Mouse (Mus musculus): Measurements from ENCODE around the gene Olfr424. TPM values are rescaled to one million over a fixed set of nuclear protein-coding genes. Genes with fewer than 3 reads are reported as not detected.

The Olfr424 gene
- polyA plus RNA-seq, 1 experiment from 2014 or later: not detected

GRCm38 (mm10) chr1:174146696-174147095 is 15.4 kb downstream of the Olfr424 start:
- no peak for ATAC-seq (replicated peaks; ENCODE audit: low FRiP score, low read depth)
- Histone ChIP-seq H3K9me3 (replicated peaks; ENCODE audit: low read length) (no peaks in the 10 kb centered on the region), H3K4me1 (replicated peaks; ENCODE audit: insufficient read depth, low read length) (no peaks in the 10 kb centered on the region), H3K36me3 (ENCODE audit: insufficient read depth, low read length) (no peaks in the 10 kb centered on the region), H3K27ac (no peak overlapping the region), H3K9ac (ENCODE audit: low read depth, low read length) (no peak overlapping the region), H3K4me2 (ENCODE audit: low read length) (no peak overlapping the region), H3K27me3 (ENCODE audit: insufficient read depth, low read length) (no peaks in the 10 kb centered on the region), H3K4me3 (replicated peaks; ENCODE audit: low read depth, low read length) (no peak overlapping the region)
- no peak for TF ChIP-seq CTCF (IDR thresholded peaks at IDR 0.05; ENCODE audit: low read depth)
- WGBS: 88% methylated on average over 1 of the region's 1 CpGs
- DNase-seq (ENCODE audit: low spot score): no peak

- Histone ChIP-seq H3K27me3 (ENCODE audit: insufficient read depth, low read length) (no peaks in the 10 kb centered on the region), H3K36me3 (ENCODE audit: insufficient read depth, low read length) (no peaks in the 10 kb centered on the region), H3K4me3 (replicated peaks; ENCODE audit: low read depth, low read length) (no peak overlapping the region), H3K9ac (ENCODE audit: low read depth, low read length) (no peak overlapping the region), H3K4me1 (replicated peaks; ENCODE audit: insufficient read depth, low read length) (no peaks in the 10 kb centered on the region), H3K4me2 (ENCODE audit: low read length) (no peak overlapping the region), H3K27ac (no peak overlapping the region), H3K9me3 (replicated peaks; ENCODE audit: low read length) (no peaks in the 10 kb centered on the region)
- TF ChIP-seq CTCF (IDR thresholded peaks at IDR 0.05; ENCODE audit: low read depth): no peak
- ATAC-seq (replicated peaks; ENCODE audit: low FRiP score, low read depth): no peak
- WGBS: 87% methylated on average over 2 of the region's 2 CpGs
- DNase-seq (ENCODE audit: low spot score): no peak
Observed at GRCm38 (mm10) chr1:174149289-174149688, 18.0 kb downstream of the Olfr424 start.

- no peak for ATAC-seq (replicated peaks; ENCODE audit: low FRiP score, low read depth)
- H3K9me3 ChIP-seq (replicated peaks; ENCODE audit: low read length): no peaks in the 10 kb centered on the region
- WGBS: 79% methylated on average over 1 of the region's 1 CpGs
- no peaks in the 10 kb centered on the region for H3K36me3 ChIP-seq (ENCODE audit: insufficient read depth, low read length)
- H3K4me3 ChIP-seq (replicated peaks; ENCODE audit: low read depth, low read length): no peak within 1 kb of the TSS
- no peak within 1 kb of the TSS for H3K27ac ChIP-seq
- TF ChIP-seq CTCF (IDR thresholded peaks at IDR 0.05; ENCODE audit: low read depth): no peak
- no peak within 1 kb of the TSS for H3K4me2 ChIP-seq (ENCODE audit: low read length)
- H3K27me3 ChIP-seq (ENCODE audit: insufficient read depth, low read length): no peaks in the 10 kb centered on the region
- DNase-seq (ENCODE audit: low spot score): no peak
- H3K9ac ChIP-seq (ENCODE audit: low read depth, low read length): no peak within 1 kb of the TSS
- H3K4me1 ChIP-seq (replicated peaks; ENCODE audit: insufficient read depth, low read length): no peaks in the 10 kb centered on the region
Observed at GRCm38 (mm10) chr1:174155333-174155732, 24.0 kb downstream of the Olfr424 start, which contains the start of gene Olfr420. TSS of gene Olfr420 (plus strand) at chr1:174155633.

- H3K27me3 ChIP-seq (ENCODE audit: insufficient read depth, low read length): no peaks in the 10 kb centered on the region
- no peak for DNase-seq (ENCODE audit: low spot score)
- 90% methylated on average over 3 of the region's 3 CpGs for WGBS
- H3K4me1 ChIP-seq (replicated peaks; ENCODE audit: insufficient read depth, low read length): no peaks in the 10 kb centered on the region
- no peaks in the 10 kb centered on the region for H3K9me3 ChIP-seq (replicated peaks; ENCODE audit: low read length)
- no peak overlapping the region for H3K9ac ChIP-seq (ENCODE audit: low read depth, low read length)
- TF ChIP-seq CTCF (IDR thresholded peaks at IDR 0.05; ENCODE audit: low read depth): no peak
- no peak for ATAC-seq (replicated peaks; ENCODE audit: low FRiP score, low read depth)
- no peak overlapping the region for H3K4me2 ChIP-seq (ENCODE audit: low read length)
- H3K27ac ChIP-seq: no peak overlapping the region
- no peak overlapping the region for H3K4me3 ChIP-seq (replicated peaks; ENCODE audit: low read depth, low read length)
- no peaks in the 10 kb centered on the region for H3K36me3 ChIP-seq (ENCODE audit: insufficient read depth, low read length)
Observed at GRCm38 (mm10) chr1:174157622-174158021, 26.3 kb downstream of the Olfr424 start.

GRCm38 (mm10) chr1:174158512-174158911 is 27.2 kb downstream of the Olfr424 start:
- 83% methylated on average over 1 of the region's 1 CpGs for WGBS
- Histone ChIP-seq H3K9me3 (replicated peaks; ENCODE audit: low read length) (no peaks in the 10 kb centered on the region), H3K4me3 (replicated peaks; ENCODE audit: low read depth, low read length) (no peak overlapping the region), H3K4me1 (replicated peaks; ENCODE audit: insufficient read depth, low read length) (no peaks in the 10 kb centered on the region), H3K27me3 (ENCODE audit: insufficient read depth, low read length) (no peaks in the 10 kb centered on the region), H3K9ac (ENCODE audit: low read depth, low read length) (no peak overlapping the region), H3K4me2 (ENCODE audit: low read length) (no peak overlapping the region), H3K36me3 (ENCODE audit: insufficient read depth, low read length) (no peaks in the 10 kb centered on the region), H3K27ac (no peak overlapping the region)
- TF ChIP-seq CTCF (IDR thresholded peaks at IDR 0.05; ENCODE audit: low read depth): no peak
- ATAC-seq (replicated peaks; ENCODE audit: low FRiP score, low read depth) (no peak), DNase-seq (ENCODE audit: low spot score) (no peak)

GRCm38 (mm10) chr1:174159095-174159494 is 27.8 kb downstream of the Olfr424 start:
- Histone ChIP-seq H3K9ac (ENCODE audit: low read depth, low read length) (no peak overlapping the region), H3K36me3 (ENCODE audit: insufficient read depth, low read length) (no peaks in the 10 kb centered on the region), H3K4me3 (replicated peaks; ENCODE audit: low read depth, low read length) (no peak overlapping the region), H3K27me3 (ENCODE audit: insufficient read depth, low read length) (no peaks in the 10 kb centered on the region), H3K9me3 (replicated peaks; ENCODE audit: low read length) (no peaks in the 10 kb centered on the region), H3K4me2 (ENCODE audit: low read length) (no peak overlapping the region), H3K4me1 (replicated peaks; ENCODE audit: insufficient read depth, low read length) (no peaks in the 10 kb centered on the region), H3K27ac (no peak overlapping the region)
- no peak for ATAC-seq (replicated peaks; ENCODE audit: low FRiP score, low read depth)
- WGBS: 92% methylated on average over 10 of the region's 10 CpGs
- no peak for DNase-seq (ENCODE audit: low spot score)
- TF ChIP-seq CTCF (IDR thresholded peaks at IDR 0.05; ENCODE audit: low read depth): no peak

- TF ChIP-seq CTCF (IDR thresholded peaks at IDR 0.05; ENCODE audit: low read depth): 0 out of 2 replicates have a peak, but pooled peaks have one; percentile 10
- no peak overlapping the region for H3K27ac ChIP-seq
- no peak overlapping the region for H3K4me2 ChIP-seq (ENCODE audit: low read length)
- no peaks in the 10 kb centered on the region for H3K4me1 ChIP-seq (replicated peaks; ENCODE audit: insufficient read depth, low read length)
- H3K9ac ChIP-seq (ENCODE audit: low read depth, low read length): no peak overlapping the region
- ATAC-seq (replicated peaks; ENCODE audit: low FRiP score, low read depth): no peak
- H3K4me3 ChIP-seq (replicated peaks; ENCODE audit: low read depth, low read length): no peak overlapping the region
- H3K9me3 ChIP-seq (replicated peaks; ENCODE audit: low read length): no peaks in the 10 kb centered on the region
- no peaks in the 10 kb centered on the region for H3K36me3 ChIP-seq (ENCODE audit: insufficient read depth, low read length)
- no peak for DNase-seq (ENCODE audit: low spot score)
- H3K27me3 ChIP-seq (ENCODE audit: insufficient read depth, low read length): no peaks in the 10 kb centered on the region
Observed at GRCm38 (mm10) chr1:174169024-174169423, 37.7 kb downstream of the Olfr424 start.
